14 mouse cellular contexts compared by ENCODE assay signal in the genomic region with DNA sequence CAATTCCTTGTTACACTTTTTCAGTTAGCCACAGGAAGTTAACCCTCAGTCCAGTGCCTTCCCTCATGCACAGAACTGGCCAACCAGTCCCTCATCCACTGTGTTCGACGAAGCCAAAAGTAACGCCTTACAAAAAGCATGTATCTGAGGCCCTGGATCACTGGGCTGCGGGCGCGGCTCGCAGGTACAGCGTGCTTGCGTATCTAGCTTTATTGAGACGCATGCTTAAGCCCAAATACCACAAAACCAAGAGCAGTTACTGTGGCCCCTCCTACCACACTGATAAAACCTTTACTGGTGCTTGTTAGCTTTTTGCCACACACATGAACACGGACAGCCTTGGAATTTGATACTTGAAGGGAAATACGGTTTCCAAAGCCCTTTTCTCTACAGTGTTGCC.
"Had no signal": no experiment of that assay in that cellular context is flagged by ENCODE, and none has a peak within 500 bp of the region (broad histone marks: within the 10 kb centered on the region; RNA-seq: fewer than 3 reads in every experiment).

No protein-coding gene starts in this region.

- H3K4me3 ChIP-seq: limb, embryonic 15.5 days; midbrain, embryonic 15.5 days; neural tube, embryonic 13.5 days; stomach, embryonic 15.5 days had no signal

- ATAC-seq: lung, postnatal 0 days; midbrain, embryonic 15.5 days had no signal

- DNase-seq: kidney, adult 2 months; kidney, postnatal 25 days; layer of hippocampus, adult 9-11 months; layer of hippocampus, postnatal 36 days; lung, adult 18-20 months; lung, postnatal 36 days; retina, postnatal 1 day; thymus, postnatal 4 days had no signal

- H3K4me1 ChIP-seq: limb, embryonic 15.5 days; midbrain, embryonic 15.5 days; neural tube, embryonic 13.5 days; stomach, embryonic 15.5 days had no signal

- H3K27ac ChIP-seq: limb, embryonic 15.5 days; midbrain, embryonic 15.5 days; neural tube, embryonic 13.5 days; stomach, embryonic 15.5 days had no signal

- H3K4me2 ChIP-seq: limb, embryonic 15.5 days; midbrain, embryonic 11.5 days; midbrain, embryonic 15.5 days; neural tube, embryonic 13.5 days; stomach, embryonic 15.5 days had no signal

- H3K9me3 ChIP-seq: limb, embryonic 15.5 days; midbrain, embryonic 15.5 days; neural tube, embryonic 13.5 days; stomach, embryonic 15.5 days had no signal

- H3K27me3 ChIP-seq: limb, embryonic 15.5 days; midbrain, embryonic 15.5 days; neural tube, embryonic 13.5 days; stomach, embryonic 15.5 days had no signal

- H3K9ac ChIP-seq: limb, embryonic 15.5 days; midbrain, embryonic 15.5 days; neural tube, embryonic 13.5 days; stomach, embryonic 15.5 days had no signal
